Mouse (Mus musculus) forebrain, postnatal 0 days (tissue): ENCODE measurements at regions not wholly inside any gene's neighbourhood (a gene's known extent, or its start where the extent isn't known, plus 50 kb on each side); places are given as distances from the start of the nearest gene placed in this dataset.

Experiments
- ATAC-seq: fragments of 200-750 bp; cut with Nextera tagmentation; 2 replicates; pipeline ENCODE4 v1.8.0; 2017; ENCODE audit warnings: mild to moderate bottlenecking, moderate library complexity
- DNase-seq: peaks from one replicate; pipeline ENCODE4 v3.0.0-alpha.2; 2015
- H3K27ac ChIP-seq: fragments of 300-500 bp; sonication (generic); 2 replicates; pipeline ENCODE4 v1.5.1; 2014; ENCODE audit warnings: low read depth, mild to moderate bottlenecking, antibody characterized with exemption, low read length, moderate library complexity, mixed read lengths
- H3K27me3 ChIP-seq: fragments of 300-500 bp; sonication (generic); 2 replicates; pipeline ENCODE4 v1.6.1; 2014; ENCODE audit warnings: mild to moderate bottlenecking, low read length, mixed read lengths; ENCODE audit not compliant: insufficient read depth
- H3K36me3 ChIP-seq: fragments of 300-500 bp; sonication (generic); 2 replicates; pipeline ENCODE4 v1.6.1; 2014; ENCODE audit warnings: mild to moderate bottlenecking, moderate library complexity; ENCODE audit not compliant: insufficient read depth
- H3K4me1 ChIP-seq: fragments of 300-500 bp; sonication (generic); 2 replicates; pipeline ENCODE4 v1.6.1; 2014; ENCODE audit warnings: antibody characterized with exemption; ENCODE audit not compliant: insufficient read depth
- H3K4me2 ChIP-seq: fragments of 300-500 bp; sonication (generic); 2 replicates; pipeline ENCODE4 v1.6.1; 2014; ENCODE audit warnings: low read depth, mild to moderate bottlenecking, moderate library complexity
- H3K4me3 ChIP-seq: fragments of 300-500 bp; sonication (generic); 2 replicates; pipeline ENCODE4 v1.5.1; 2014; ENCODE audit warnings: low read depth, low read length, mixed read lengths
- H3K9ac ChIP-seq: fragments of 300-500 bp; sonication (generic); 2 replicates; pipeline ENCODE4 v1.6.1; 2014; ENCODE audit warnings: mild to moderate bottlenecking
- H3K9me3 ChIP-seq: fragments of 300-500 bp; sonication (generic); 2 replicates; pipeline ENCODE4 v1.6.1; 2016; ENCODE audit warnings: low read length
- CTCF ChIP-seq: sonication (generic); IDR thresholded peaks from 2 replicates; pipeline ENCODE4 v1.5.1; 2016; ENCODE audit warnings: antibody characterized with exemption, control low read depth, low read depth
- WGBS: fragments of 180-500 bp; shearing (Covaris S2); extraction: QIAGEN DNeasy Blood & Tissue Kit; methylation state at CpG from one replicate; pipeline ENCODE4 v1.1.7; 2014; 5-methylcytosine and 5-hydroxymethylcytosine counted together

DNA sequence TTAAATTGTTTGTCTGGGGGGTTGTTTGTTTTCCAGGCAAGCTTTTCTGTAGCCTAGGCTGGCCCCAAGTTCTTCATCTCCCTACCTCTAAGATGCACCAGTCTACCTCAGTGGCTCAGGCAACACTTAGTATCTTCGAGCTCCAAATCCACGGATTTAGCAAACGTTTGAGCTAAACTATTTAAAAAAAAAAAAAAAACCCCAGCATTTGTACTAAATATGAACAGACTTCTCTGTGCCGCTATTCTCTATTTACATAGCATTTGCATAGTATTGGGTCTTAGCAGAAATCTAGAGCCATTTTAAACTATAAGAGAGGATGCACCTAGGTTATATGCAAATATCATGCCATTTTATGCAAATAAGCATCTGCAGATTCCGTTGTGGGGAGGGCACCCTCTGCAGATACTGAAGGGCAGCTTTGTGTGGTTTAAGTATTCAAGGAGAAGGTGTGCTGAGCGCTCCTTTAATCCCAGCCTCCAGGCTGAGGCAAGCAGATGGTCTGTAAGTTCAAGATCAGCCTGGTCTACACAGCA, 123.4 kb upstream of the Slc22a12 start:
- ATAC-seq (no peak), DNase-seq (no peak)
- Histone ChIP-seq H3K36me3 (no peaks in the 10 kb centered on the region), H3K27ac (no peak overlapping the region), H3K4me2 (no peak overlapping the region), H3K9ac (no peak overlapping the region), H3K4me3 (no peak overlapping the region), H3K27me3 (no peaks in the 10 kb centered on the region), H3K9me3 (no peaks in the 10 kb centered on the region), H3K4me1 (no peaks in the 10 kb centered on the region)
- WGBS, result 51% methylated on average over 6 of the region's 6 CpGs
- TF ChIP-seq CTCF, result no peak

GRCm38 (mm10) chr19:6665264-6666054, 122.6 kb upstream of the Slc22a12 start:
- Histone ChIP-seq H3K36me3 (no peaks in the 10 kb centered on the region), H3K9ac (no peak overlapping the region), H3K4me1 (no peaks in the 10 kb centered on the region), H3K4me2 (no peak overlapping the region), H3K27ac (no peak overlapping the region), H3K9me3 (no peaks in the 10 kb centered on the region), H3K4me3 (no peak overlapping the region), H3K27me3 (no peaks in the 10 kb centered on the region)
- ATAC-seq, result no peak
- TF ChIP-seq CTCF, result no peak
- DNase-seq, result no peak
- WGBS, result 79% methylated on average over 15 of the region's 15 CpGs

- H3K4me2 ChIP-seq, result no peak overlapping the region
- H3K4me1 ChIP-seq, result no peaks in the 10 kb centered on the region
- H3K4me3 ChIP-seq, result no peak overlapping the region
- H3K9me3 ChIP-seq, result no peaks in the 10 kb centered on the region
- TF ChIP-seq CTCF, result no peak
- 86% methylated on average over 12 of the region's 12 CpGs for WGBS
- no peak for DNase-seq
- H3K27ac ChIP-seq, result no peak overlapping the region
- no peaks in the 10 kb centered on the region for H3K27me3 ChIP-seq
- ATAC-seq, result no peak
- H3K36me3 ChIP-seq, result no peaks in the 10 kb centered on the region
- no peak overlapping the region for H3K9ac ChIP-seq
Observed at GRCm38 (mm10) chr19:6664311-6664952, 121.6 kb upstream of the Slc22a12 start.

GRCm38 (mm10) chr19:6663391-6663790, 120.6 kb upstream of the Slc22a12 start:
- H3K9ac ChIP-seq, result no peak overlapping the region
- H3K27ac ChIP-seq, result no peak overlapping the region
- TF ChIP-seq CTCF, result peak; percentile 98
- DNase-seq, result peak; percentile 92
- no peak overlapping the region for H3K4me3 ChIP-seq
- ATAC-seq, result peak; percentile 98
- 4% methylated on average over 10 of the region's 10 CpGs for WGBS
- H3K4me2 ChIP-seq, result 0 out of 2 replicates have a peak overlapping the region, but pooled peaks have one; percentile 5
- H3K27me3 ChIP-seq, result no peaks in the 10 kb centered on the region
- no peaks in the 10 kb centered on the region for H3K36me3 ChIP-seq
- no peaks in the 10 kb centered on the region for H3K9me3 ChIP-seq
- no peaks in the 10 kb centered on the region for H3K4me1 ChIP-seq

DNA sequence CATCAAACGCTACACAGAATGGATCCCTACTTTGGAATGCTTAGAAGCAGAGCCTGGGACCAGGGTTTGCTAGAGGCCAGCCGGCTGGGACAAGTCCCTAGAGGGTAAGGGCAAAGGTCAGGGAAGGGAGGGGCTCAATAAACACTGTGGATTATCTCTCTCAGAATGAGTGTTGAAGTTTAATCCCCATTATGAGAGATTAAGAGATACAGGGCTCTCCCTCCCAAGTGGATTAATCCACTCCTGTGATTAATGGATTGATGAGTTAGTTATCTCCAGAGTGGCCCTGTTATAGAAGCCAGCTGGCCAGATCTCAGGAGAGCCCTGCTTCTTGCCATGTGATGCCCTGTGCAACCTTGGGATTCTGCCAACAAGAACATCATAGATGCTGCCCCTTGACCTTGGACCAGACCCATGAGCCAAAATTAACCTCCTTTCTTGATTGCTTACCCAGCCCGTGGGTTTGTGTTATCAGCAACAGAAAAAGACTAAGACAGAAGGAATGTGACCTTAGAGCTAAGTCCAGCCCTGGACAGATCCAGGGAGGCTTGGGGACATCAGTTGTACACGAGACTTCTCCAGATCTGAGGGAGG, 119.6 kb upstream of the Slc22a12 start:
- no peak for DNase-seq
- no peak for TF ChIP-seq CTCF
- H3K4me1 ChIP-seq, result no peaks in the 10 kb centered on the region
- 37% methylated on average over 4 of the region's 4 CpGs for WGBS
- no peak overlapping the region for H3K4me2 ChIP-seq
- no peaks in the 10 kb centered on the region for H3K27me3 ChIP-seq
- ATAC-seq, result no peak
- no peak overlapping the region for H3K27ac ChIP-seq
- H3K9me3 ChIP-seq, result no peaks in the 10 kb centered on the region
- H3K36me3 ChIP-seq, result no peaks in the 10 kb centered on the region
- H3K9ac ChIP-seq, result no peak overlapping the region
- no peak overlapping the region for H3K4me3 ChIP-seq

DNA sequence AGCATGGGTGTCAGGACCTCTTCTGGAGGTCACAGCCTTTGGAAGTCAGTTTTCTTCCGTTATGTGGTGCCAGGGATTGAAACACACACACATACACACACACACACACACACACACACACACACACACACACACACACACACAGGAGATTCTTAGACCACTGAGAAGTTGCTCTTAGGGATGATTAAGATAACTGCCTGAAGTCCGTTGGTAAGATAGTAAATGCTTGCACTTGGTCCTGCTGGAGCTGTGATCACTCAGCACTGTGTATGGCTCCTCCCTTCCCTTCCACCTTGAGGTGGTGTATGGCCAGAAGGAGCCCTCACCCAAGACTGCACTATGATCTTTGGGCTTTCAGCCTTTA, 118.7 kb upstream of the Slc22a12 start:
- H3K4me2 ChIP-seq, result no peak overlapping the region
- H3K9ac ChIP-seq, result no peak overlapping the region
- H3K36me3 ChIP-seq, result no peaks in the 10 kb centered on the region
- H3K9me3 ChIP-seq, result no peaks in the 10 kb centered on the region
- no peak overlapping the region for H3K4me3 ChIP-seq
- H3K27me3 ChIP-seq, result no peaks in the 10 kb centered on the region
- WGBS, result 71% methylated on average over 2 of the region's 2 CpGs
- H3K4me1 ChIP-seq, result no peaks in the 10 kb centered on the region
- TF ChIP-seq CTCF, result no peak
- H3K27ac ChIP-seq, result no peak overlapping the region
- no peak for DNase-seq
- no peak for ATAC-seq
